Mouse (Mus musculus): Measurements from ENCODE around the gene Pcsk6. TPM values are rescaled to one million over a fixed set of nuclear protein-coding genes. Genes with fewer than 3 reads are reported as not detected.

Gene Pcsk6
- total RNA-seq, 1 experiment: 62.6 TPM

- no peak within 1 kb of the TSS for H3K27ac ChIP-seq (ENCODE audit: insufficient read depth, low read depth, low read length, poor library complexity, severe bottlenecking)
- TF ChIP-seq ZNF384 (IDR thresholded peaks at IDR 0.05; ENCODE audit: low read depth, low read length) (no peak), ZC3H11A (IDR thresholded peaks at IDR 0.05; ENCODE audit: borderline replicate concordance, low read depth, low read length) (no peak), CHD2 (IDR thresholded peaks at IDR 0.05; ENCODE audit: low read depth, low read length) (peak; percentile 80), HCFC1 (IDR thresholded peaks at IDR 0.05; ENCODE audit: borderline replicate concordance, insufficient read depth, low read length) (peak; percentile 39; the same call in 1 of the 2 replicates), MAFK (IDR thresholded peaks at IDR 0.05; ENCODE audit: insufficient read depth, low read depth, low read length) (no peak)
- in situ Hi-C loops (cut with MboI; ENCODE audit: low sequenced_read_pairs in 2 of 2, unreplicated experiment in 2 of 2): no loop called here
- peak; percentile 98 for DNase-seq (ENCODE audit: low read depth, low spot score)
- no peaks in the 10 kb centered on the region for H3K9me3 ChIP-seq (ENCODE audit: control insufficient read depth, insufficient read depth, low read depth, low read length)
- H3K36me3 ChIP-seq (ENCODE audit: control insufficient read depth, insufficient read depth, low read length, poor library complexity, severe bottlenecking): peaks cover 20% of the 10 kb centered on the region
- H3K4me1 ChIP-seq (ENCODE audit: control insufficient read depth in 2 of 2, insufficient read depth in 2 of 2, low read length in 2 of 2, poor library complexity in 1 of 2): peaks cover 0 to 4% of the 10 kb centered on the region in 2 experiments; a peak in 1 of 4 replicates
- H3K9ac ChIP-seq (ENCODE audit: insufficient read depth, low read depth, low read length, poor library complexity, severe bottlenecking): peak within 1 kb of the TSS; percentile 89
- H3K4me3 ChIP-seq (ENCODE audit: insufficient read depth in 1 of 2, low read depth in 1 of 2, low read length in 2 of 2, poor library complexity in 1 of 2, severe bottlenecking in 1 of 2): peak within 1 kb of the TSS; percentile 78 to 84
These were observed 218.1 kb downstream of the Pcsk6 start, which contains the start of gene Selenos for GRCm38 (mm10) chr7:66079364-66080230. TSS of gene Selenos (plus strand) at chr7:66079649.

GRCm38 (mm10) chr7:66080231-66080613 is 218.7 kb downstream of the Pcsk6 start:
- H3K4me3 ChIP-seq (ENCODE audit: insufficient read depth in 1 of 2, low read depth in 1 of 2, low read length in 2 of 2, poor library complexity in 1 of 2, severe bottlenecking in 1 of 2): peak overlapping the region; percentile 78 to 84
- no peaks in the 10 kb centered on the region for H3K9me3 ChIP-seq (ENCODE audit: control insufficient read depth, insufficient read depth, low read depth, low read length)
- peaks cover 0 to 4% of the 10 kb centered on the region in 2 experiments; a peak in 1 of 4 replicates for H3K4me1 ChIP-seq (ENCODE audit: control insufficient read depth in 2 of 2, insufficient read depth in 2 of 2, low read length in 2 of 2, poor library complexity in 1 of 2)
- TF ChIP-seq CHD2 (IDR thresholded peaks at IDR 0.05; ENCODE audit: low read depth, low read length) (no peak), ZNF384 (IDR thresholded peaks at IDR 0.05; ENCODE audit: low read depth, low read length) (peak; percentile 89)
- peaks cover 16% of the 10 kb centered on the region for H3K36me3 ChIP-seq (ENCODE audit: control insufficient read depth, insufficient read depth, low read length, poor library complexity, severe bottlenecking)
- no peak for DNase-seq (ENCODE audit: low read depth, low spot score)
- in situ Hi-C loops (cut with MboI; ENCODE audit: low sequenced_read_pairs in 2 of 2, unreplicated experiment in 2 of 2): no loop called here
- peak overlapping the region; percentile 89 for H3K9ac ChIP-seq (ENCODE audit: insufficient read depth, low read depth, low read length, poor library complexity, severe bottlenecking)
- no peak overlapping the region for H3K27ac ChIP-seq (ENCODE audit: insufficient read depth, low read depth, low read length, poor library complexity, severe bottlenecking)

GRCm38 (mm10) chr7:66083757-66084156 is 222.2 kb downstream of the Pcsk6 start:
- in situ Hi-C loops (cut with MboI; ENCODE audit: low sequenced_read_pairs in 2 of 2, unreplicated experiment in 2 of 2): no loop called here
- no peak for DNase-seq (ENCODE audit: low read depth, low spot score)
- H3K9ac ChIP-seq (ENCODE audit: insufficient read depth, low read depth, low read length, poor library complexity, severe bottlenecking): no peak overlapping the region
- H3K36me3 ChIP-seq (ENCODE audit: control insufficient read depth, insufficient read depth, low read length, poor library complexity, severe bottlenecking): peaks cover 32% of the 10 kb centered on the region
- no peak overlapping the region for H3K27ac ChIP-seq (ENCODE audit: insufficient read depth, low read depth, low read length, poor library complexity, severe bottlenecking)
- TF ChIP-seq MAFK (IDR thresholded peaks at IDR 0.05; ENCODE audit: insufficient read depth, low read depth, low read length): no peak
- no peak for TF ChIP-seq CHD2 (IDR thresholded peaks at IDR 0.05; ENCODE audit: low read depth, low read length)
- no peak for TF ChIP-seq ZC3H11A (IDR thresholded peaks at IDR 0.05; ENCODE audit: borderline replicate concordance, low read depth, low read length)
- TF ChIP-seq HCFC1 (IDR thresholded peaks at IDR 0.05; ENCODE audit: borderline replicate concordance, insufficient read depth, low read length): no peak
- no peak for TF ChIP-seq ZNF384 (IDR thresholded peaks at IDR 0.05; ENCODE audit: low read depth, low read length)
- no peak overlapping the region for H3K4me3 ChIP-seq (ENCODE audit: insufficient read depth in 1 of 2, low read depth in 1 of 2, low read length in 2 of 2, poor library complexity in 1 of 2, severe bottlenecking in 1 of 2)
- peaks cover 0 to 4% of the 10 kb centered on the region in 2 experiments; a peak in 1 of 4 replicates for H3K4me1 ChIP-seq (ENCODE audit: control insufficient read depth in 2 of 2, insufficient read depth in 2 of 2, low read length in 2 of 2, poor library complexity in 1 of 2)
- H3K9me3 ChIP-seq (ENCODE audit: control insufficient read depth, insufficient read depth, low read depth, low read length): no peaks in the 10 kb centered on the region

GRCm38 (mm10) chr7:66084546-66084945 is 223.0 kb downstream of the Pcsk6 start:
- peaks cover 35% of the 10 kb centered on the region for H3K36me3 ChIP-seq (ENCODE audit: control insufficient read depth, insufficient read depth, low read length, poor library complexity, severe bottlenecking)
- in situ Hi-C loops (cut with MboI; ENCODE audit: low sequenced_read_pairs in 2 of 2, unreplicated experiment in 2 of 2): no loop called here
- no peaks in the 10 kb centered on the region for H3K9me3 ChIP-seq (ENCODE audit: control insufficient read depth, insufficient read depth, low read depth, low read length)
- TF ChIP-seq HCFC1 (IDR thresholded peaks at IDR 0.05; ENCODE audit: borderline replicate concordance, insufficient read depth, low read length) (no peak), CHD2 (IDR thresholded peaks at IDR 0.05; ENCODE audit: low read depth, low read length) (no peak), ZC3H11A (IDR thresholded peaks at IDR 0.05; ENCODE audit: borderline replicate concordance, low read depth, low read length) (no peak), MAFK (IDR thresholded peaks at IDR 0.05; ENCODE audit: insufficient read depth, low read depth, low read length) (no peak), ZNF384 (IDR thresholded peaks at IDR 0.05; ENCODE audit: low read depth, low read length) (no peak)
- no peak overlapping the region for H3K4me3 ChIP-seq (ENCODE audit: insufficient read depth in 1 of 2, low read depth in 1 of 2, low read length in 2 of 2, poor library complexity in 1 of 2, severe bottlenecking in 1 of 2)
- H3K4me1 ChIP-seq (ENCODE audit: control insufficient read depth in 2 of 2, insufficient read depth in 2 of 2, low read length in 2 of 2, poor library complexity in 1 of 2): peaks cover 0 to 4% of the 10 kb centered on the region in 2 experiments; a peak in 1 of 4 replicates
- DNase-seq (ENCODE audit: low read depth, low spot score): no peak
- no peak overlapping the region for H3K27ac ChIP-seq (ENCODE audit: insufficient read depth, low read depth, low read length, poor library complexity, severe bottlenecking)
- no peak overlapping the region for H3K9ac ChIP-seq (ENCODE audit: insufficient read depth, low read depth, low read length, poor library complexity, severe bottlenecking)

Measured in ES-E14 (cell line).